Mouse (Mus musculus): ENCODE measurements around the gene Gm44965. TPM values are rescaled to one million over a fixed set of nuclear protein-coding genes. Genes with fewer than 3 reads are reported as not detected.

Gm44965 gene
- total RNA-seq (2015; ENCODE audit: low replicate concordance) (not detected in 2 replicates), total RNA-seq (2017; ENCODE audit: low replicate concordance) (not detected in 2 replicates)

GRCm38 (mm10) chr6:48593158-48594042, at the start of gene Gm44965, which contains the start of gene Repin1:
Gm44965 (plus strand) TSS chr6:48593941.
Repin1 (plus strand) TSS chr6:48593883.
- no peak for ATAC-seq (replicated peaks; ENCODE audit: low FRiP score, poor library complexity, severe bottlenecking)

- no peak for ATAC-seq (replicated peaks; ENCODE audit: low FRiP score, poor library complexity, severe bottlenecking)
These were observed 48.5 kb upstream of the Gm44965 start for GRCm38 (mm10) chr6:48545251-48545650.

- ATAC-seq (replicated peaks; ENCODE audit: low FRiP score, poor library complexity, severe bottlenecking), result no peak
These were observed 47.5 kb upstream of the Gm44965 start for GRCm38 (mm10) chr6:48546271-48546670.

GRCm38 (mm10) chr6:48546858-48547257, 46.9 kb upstream of the Gm44965 start:
- ATAC-seq (replicated peaks; ENCODE audit: low FRiP score, poor library complexity, severe bottlenecking), result no peak

GRCm38 (mm10) chr6:48548314-48548713, 45.4 kb upstream of the Gm44965 start:
- no peak for ATAC-seq (replicated peaks; ENCODE audit: low FRiP score, poor library complexity, severe bottlenecking)

GRCm38 (mm10) chr6:48552918-48553317, 40.8 kb upstream of the Gm44965 start:
- ATAC-seq (replicated peaks; ENCODE audit: low FRiP score, poor library complexity, severe bottlenecking), result no peak

GRCm38 (mm10) chr6:48553819-48554218, 39.9 kb upstream of the Gm44965 start:
- ATAC-seq (replicated peaks; ENCODE audit: low FRiP score, poor library complexity, severe bottlenecking), result no peak

GRCm38 (mm10) chr6:48554280-48555103, 39.2 kb upstream of the Gm44965 start, which contains the start of gene Lrrc61:
Lrrc61 (plus strand) TSS chr6:48554796.
- peak; percentile 74 for ATAC-seq (replicated peaks; ENCODE audit: low FRiP score, poor library complexity, severe bottlenecking)

- no peak for ATAC-seq (replicated peaks; ENCODE audit: low FRiP score, poor library complexity, severe bottlenecking)
These were observed 38.4 kb upstream of the Gm44965 start for GRCm38 (mm10) chr6:48555104-48555890.

GRCm38 (mm10) chr6:48555956-48556355, 37.8 kb upstream of the Gm44965 start:
- ATAC-seq (replicated peaks; ENCODE audit: low FRiP score, poor library complexity, severe bottlenecking), result no peak

GRCm38 (mm10) chr6:48565693-48566310, 27.9 kb upstream of the Gm44965 start:
- no peak for ATAC-seq (replicated peaks; ENCODE audit: low FRiP score, poor library complexity, severe bottlenecking)

- ATAC-seq (replicated peaks; ENCODE audit: low FRiP score, poor library complexity, severe bottlenecking), result no peak
These were observed 27.4 kb upstream of the Gm44965 start for GRCm38 (mm10) chr6:48566312-48566711.

GRCm38 (mm10) chr6:48568036-48568984, 25.4 kb upstream of the Gm44965 start:
- no peak for ATAC-seq (replicated peaks; ENCODE audit: low FRiP score, poor library complexity, severe bottlenecking)

- no peak for ATAC-seq (replicated peaks; ENCODE audit: low FRiP score, poor library complexity, severe bottlenecking)
These were observed 24.5 kb upstream of the Gm44965 start for GRCm38 (mm10) chr6:48569065-48569807.

GRCm38 (mm10) chr6:48572014-48572413, 21.7 kb upstream of the Gm44965 start:
- no peak for ATAC-seq (replicated peaks; ENCODE audit: low FRiP score, poor library complexity, severe bottlenecking)

- ATAC-seq (replicated peaks; ENCODE audit: low FRiP score, poor library complexity, severe bottlenecking), result no peak
These were observed 21.1 kb upstream of the Gm44965 start, which contains the start of gene Rarres2 for GRCm38 (mm10) chr6:48572572-48573061. Rarres2 (minus strand) TSS chr6:48572789.

GRCm38 (mm10) chr6:48573280-48573679, 20.5 kb upstream of the Gm44965 start:
- ATAC-seq (replicated peaks; ENCODE audit: low FRiP score, poor library complexity, severe bottlenecking), result no peak
